Mouse (Mus musculus): ENCODE measurements at regions not wholly inside any gene's neighbourhood (a gene's known extent, or its start where the extent isn't known, plus 50 kb on each side); places are given as distances from the start of the nearest gene placed in this dataset.
"Not testable (repeated sequence)": the region's sequence is repeated elsewhere in the genome, so short reads cannot be mapped to it uniquely, and the experiment has no call there.

GRCm38 (mm10) chr2:160583034-160583433 lies 62.7 kb upstream of the Top1 start:
- not testable (repeated sequence) for TF ChIP-seq CHD2 (IDR thresholded peaks at IDR 0.05; ENCODE audit: low read depth, low read length); MAFK (IDR thresholded peaks at IDR 0.05; ENCODE audit: insufficient read depth, low read depth, low read length); HCFC1 (IDR thresholded peaks at IDR 0.05; ENCODE audit: borderline replicate concordance, insufficient read depth, low read length)
